Mouse (Mus musculus) stomach, postnatal 0 days (tissue): ENCODE results near the gene Ppl. TPM values are rescaled to one million over a fixed set of nuclear protein-coding genes. Genes with fewer than 3 reads are reported as not detected.
A peak's percentile ranks its signal among the peaks of the same experiment; 100 is the strongest.

Experiments
- ATAC-seq: fragments of 200-750 bp; cut with Nextera tagmentation; 2 replicates; pipeline ENCODE4 v1.8.0; 2017; ENCODE audit not compliant: low FRiP score, low TSS enrichment
- DNase-seq: peaks from one replicate; pipeline ENCODE4 v3.0.0-alpha.2; 2016; ENCODE audit warnings: low spot score
- H3K27ac ChIP-seq: fragments of 300-500 bp; sonication (generic); replicated peaks from 2 replicates; pipeline ENCODE4 v1.5.1; 2014; ENCODE audit warnings: mild to moderate bottlenecking, control low read depth
- H3K27me3 ChIP-seq: fragments of 300-500 bp; sonication (generic); 2 replicates; pipeline ENCODE4 v1.6.1; 2014; ENCODE audit warnings: low read length; ENCODE audit not compliant: control insufficient read depth, insufficient read depth
- H3K36me3 ChIP-seq: fragments of 300-500 bp; sonication (generic); 2 replicates; pipeline ENCODE4 v1.6.1; 2014; ENCODE audit warnings: low read length, mixed read lengths; ENCODE audit not compliant: control insufficient read depth, insufficient read depth
- H3K4me1 ChIP-seq: fragments of 300-500 bp; sonication (generic); replicated peaks from 2 replicates; pipeline ENCODE4 v1.6.1; 2014; ENCODE audit warnings: antibody characterized with exemption; ENCODE audit not compliant: control insufficient read depth, insufficient read depth
- H3K4me2 ChIP-seq: fragments of 300-500 bp; sonication (generic); replicated peaks from 2 replicates; pipeline ENCODE4 v1.6.1; 2014; ENCODE audit warnings: low read depth, mild to moderate bottlenecking, control low read depth, moderate library complexity
- H3K4me3 ChIP-seq: fragments of 300-500 bp; sonication (generic); 2 replicates; pipeline ENCODE4 v1.5.1; 2014; ENCODE audit warnings: low read depth, low read length, control low read depth
- H3K9ac ChIP-seq: fragments of 300-500 bp; sonication (generic); 2 replicates; pipeline ENCODE4 v1.6.1; 2014; ENCODE audit warnings: mild to moderate bottlenecking, low read length, control low read depth, mixed read lengths
- H3K9me3 ChIP-seq: fragments of 300-500 bp; sonication (generic); 2 replicates; pipeline ENCODE4 v1.6.1; 2016; ENCODE audit warnings: low read length; ENCODE audit not compliant: control insufficient read depth
- CTCF ChIP-seq: IDR thresholded peaks from 2 replicates; pipeline ENCODE4 v1.5.1; 2016; ENCODE audit warnings: antibody characterized with exemption, low read depth, mild to moderate bottlenecking, moderate library complexity
- EP300 ChIP-seq: optimal IDR thresholded peaks from 2 replicates; pipeline ENCODE3; 2016; ENCODE audit warnings: antibody characterized with exemption
- WGBS: fragments of 180-500 bp; shearing (Covaris S2); extraction: QIAGEN DNeasy Blood & Tissue Kit; methylation state at CpG from one replicate; pipeline ENCODE4 v1.1.7; 2014; 5-methylcytosine and 5-hydroxymethylcytosine counted together
- polyA plus RNA-seq: library from polyadenylated mRNA; unstranded; fragments of >200 nt; fragmentation: Nextera tagmentation; extraction: Ambion mirVana; gene quantifications from 2 replicates; pipeline ENCODE4 v1.2.1, GENCODE M21; 2015

The Ppl gene
- polyA plus RNA-seq, 1 experiment from 2014 or later = 61.5 TPM

DNA sequence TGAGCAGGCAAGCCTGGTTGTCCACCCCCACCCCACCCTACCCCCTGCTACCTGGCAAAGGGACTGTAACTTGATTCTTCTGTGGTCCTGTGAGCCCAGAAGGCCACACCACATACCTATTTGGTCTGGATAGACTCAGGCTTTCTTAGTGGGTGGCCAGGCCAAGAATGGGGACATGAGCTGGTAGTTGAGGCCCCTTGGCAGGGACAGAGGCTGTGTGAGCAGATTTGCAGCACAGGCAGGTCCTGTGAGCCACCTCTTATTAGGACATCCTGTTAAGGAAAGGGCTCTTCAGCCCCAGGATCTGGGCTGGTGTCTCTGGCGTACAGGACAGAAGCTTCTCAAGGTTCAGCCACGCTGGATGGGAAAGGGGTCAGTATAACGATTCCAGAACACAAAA lies 24.9 kb upstream of the Ppl start:
- no peak overlapping the region for H3K27ac ChIP-seq
- H3K27me3 ChIP-seq = no peaks in the 10 kb centered on the region
- H3K4me3 ChIP-seq = no peak overlapping the region
- ATAC-seq (no peak), DNase-seq (no peak)
- WGBS = 78% methylated on average over 3 of the region's 3 CpGs
- no peaks in the 10 kb centered on the region for H3K4me1 ChIP-seq
- no peak for TF ChIP-seq EP300
- no peak for TF ChIP-seq CTCF
- H3K36me3 ChIP-seq = no peaks in the 10 kb centered on the region
- H3K4me2 ChIP-seq = no peak overlapping the region
- no peaks in the 10 kb centered on the region for H3K9me3 ChIP-seq
- no peak overlapping the region for H3K9ac ChIP-seq

- ATAC-seq (no peak), DNase-seq (no peak)
- 75% methylated on average over 2 of the region's 2 CpGs for WGBS
- Histone ChIP-seq H3K4me1 (no peaks in the 10 kb centered on the region), H3K4me2 (no peak overlapping the region), H3K9ac (no peak overlapping the region), H3K27me3 (no peaks in the 10 kb centered on the region), H3K4me3 (no peak overlapping the region), H3K27ac (no peak overlapping the region), H3K9me3 (no peaks in the 10 kb centered on the region), H3K36me3 (no peaks in the 10 kb centered on the region)
- TF ChIP-seq CTCF (no peak), EP300 (no peak)
Observed at GRCm38 (mm10) chr16:5156495-5156894, 24.3 kb upstream of the Ppl start.

GRCm38 (mm10) chr16:5155014-5155413 lies 22.8 kb upstream of the Ppl start:
- ATAC-seq (no peak), DNase-seq (no peak)
- 56% methylated on average over 3 of the region's 3 CpGs for WGBS
- H3K4me3 ChIP-seq = no peak overlapping the region
- H3K4me2 ChIP-seq = no peak overlapping the region
- TF ChIP-seq CTCF (no peak), EP300 (no peak)
- no peaks in the 10 kb centered on the region for H3K36me3 ChIP-seq
- H3K9ac ChIP-seq = no peak overlapping the region
- no peak overlapping the region for H3K27ac ChIP-seq
- no peaks in the 10 kb centered on the region for H3K27me3 ChIP-seq
- no peaks in the 10 kb centered on the region for H3K4me1 ChIP-seq
- no peaks in the 10 kb centered on the region for H3K9me3 ChIP-seq

GRCm38 (mm10) chr16:5153299-5154026 lies 21.2 kb upstream of the Ppl start:
- no peak for DNase-seq
- TF ChIP-seq CTCF = no peak
- TF ChIP-seq EP300 = no peak

DNA sequence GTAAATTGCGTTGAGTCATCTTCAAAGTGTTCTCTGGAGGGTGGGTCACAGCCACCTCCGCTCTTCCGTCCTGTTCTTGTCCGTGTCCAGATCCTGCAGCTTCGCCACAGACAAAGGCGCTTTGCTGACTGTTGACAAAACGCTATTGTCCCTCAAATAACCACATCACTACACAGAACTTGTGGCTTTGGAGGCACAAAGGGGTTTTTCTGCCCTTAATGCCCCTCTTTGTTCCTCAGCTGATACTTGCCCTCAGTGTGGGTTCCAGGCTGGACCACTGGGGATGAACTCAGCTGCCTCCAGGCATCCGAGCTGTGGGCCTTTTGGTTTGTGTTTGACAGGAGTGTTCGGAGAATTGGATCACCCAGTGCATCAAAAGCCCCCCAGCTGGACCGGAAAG lies 18.3 kb upstream of the Ppl start:
- TF ChIP-seq CTCF (no peak), EP300 (no peak)
- ATAC-seq (no peak), DNase-seq (no peak)
- Histone ChIP-seq H3K36me3 (no peaks in the 10 kb centered on the region), H3K27me3 (no peaks in the 10 kb centered on the region), H3K4me3 (no peak overlapping the region), H3K9ac (no peak overlapping the region), H3K27ac (no peak overlapping the region), H3K9me3 (no peaks in the 10 kb centered on the region), H3K4me2 (no peak overlapping the region), H3K4me1 (no peaks in the 10 kb centered on the region)
- WGBS = 71% methylated on average over 10 of the region's 10 CpGs

More at GRCm38 (mm10) chr16:5153299-5154026, 21.2 kb upstream of the Ppl start:
- Histone ChIP-seq H3K27ac (no peak overlapping the region), H3K9ac (no peak overlapping the region), H3K4me3 (no peak overlapping the region), H3K4me2 (no peak overlapping the region), H3K36me3 (no peaks in the 10 kb centered on the region), H3K9me3 (no peaks in the 10 kb centered on the region), H3K4me1 (no peaks in the 10 kb centered on the region), H3K27me3 (no peaks in the 10 kb centered on the region)
- ATAC-seq = no peak
- 42% methylated on average over 6 of the region's 6 CpGs for WGBS

DNA sequence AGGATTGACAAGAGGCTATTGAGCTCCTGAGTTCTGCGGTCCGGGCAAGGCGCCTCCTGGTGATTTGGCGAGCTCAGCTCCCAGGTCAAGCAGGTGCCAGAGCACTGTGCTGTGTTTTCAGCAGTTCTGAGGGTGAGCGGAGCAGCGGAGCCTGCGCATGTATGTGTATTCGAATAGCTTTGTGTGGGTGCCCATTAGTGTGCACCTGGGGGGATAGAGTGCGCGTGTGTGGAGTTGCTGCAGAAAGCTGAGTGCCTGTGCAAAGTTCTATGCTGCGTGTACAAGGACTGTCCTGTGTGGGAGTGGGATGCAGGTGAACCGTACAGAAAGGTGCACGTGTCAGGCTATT lies 14.8 kb upstream of the Ppl start, which contains the start of gene Sec14l5:
Gene Sec14l5 (plus strand): TSS at position 73 of the 349 bp plus-strand sequence.
- H3K9ac ChIP-seq = no peak within 1 kb of the TSS
- ATAC-seq = peak; percentile 50

More for the DNA sequence above, 14.8 kb upstream of the Ppl start, which contains the start of gene Sec14l5:
- Histone ChIP-seq H3K4me3 (peak within 1 kb of the TSS; percentile 24), H3K27ac (no peak within 1 kb of the TSS), H3K4me1 (no peaks in the 10 kb centered on the region), H3K4me2 (peak within 1 kb of the TSS; percentile 54), H3K9me3 (no peaks in the 10 kb centered on the region), H3K27me3 (no peaks in the 10 kb centered on the region), H3K36me3 (no peaks in the 10 kb centered on the region)
- TF ChIP-seq EP300 (no peak), CTCF (peak; percentile 22; the same call in 1 of the 2 replicates)
- WGBS = 10% methylated on average over 13 of the region's 13 CpGs
- DNase-seq = no peak
